Mouse (Mus musculus): ENCODE results near the gene Ccdc163.
A peak's percentile ranks its signal among the peaks of the same experiment; 100 is the strongest.

Gene Ccdc163

GRCm38 (mm10) chr4:116703804-116704203 lies 4.5 kb upstream of the Ccdc163 start:
- DNase-seq (ENCODE audit: low spot score in 2 of 2), result peak; percentile 33 to 56

GRCm38 (mm10) chr4:116707666-116708065 lies 643 bp upstream of the Ccdc163 start:
- DNase-seq (ENCODE audit: low spot score in 2 of 2), result peak; percentile 21 to 24

GRCm38 (mm10) chr4:116708791-116709390 lies 582 bp downstream of the Ccdc163 start:
- peak in 1 of 2 experiments; percentile 13 for DNase-seq (ENCODE audit: low spot score in 2 of 2)

- no peak for DNase-seq (ENCODE audit: low spot score in 2 of 2)
These were observed 1.8 kb downstream of the Ccdc163 start for GRCm38 (mm10) chr4:116710154-116710553.

- DNase-seq (ENCODE audit: low spot score in 2 of 2), result no peak
These were observed 4.2 kb downstream of the Ccdc163 start for GRCm38 (mm10) chr4:116712536-116712935.

- DNase-seq (ENCODE audit: low spot score in 2 of 2), result peak; percentile 35 to 54
These were observed 11.1 kb downstream of the Ccdc163 start for GRCm38 (mm10) chr4:116719396-116719795.

- peak; percentile 90 to 94 for DNase-seq (ENCODE audit: low spot score in 2 of 2)
These were observed 12.2 kb downstream of the Ccdc163 start, which contains the start of gene Tesk2 for GRCm38 (mm10) chr4:116720343-116721097. Gene Tesk2 (plus strand): TSS chr4:116720948.

- no peak for DNase-seq (ENCODE audit: low spot score in 2 of 2)
These were observed 12.9 kb downstream of the Ccdc163 start for GRCm38 (mm10) chr4:116721098-116721628.

GRCm38 (mm10) chr4:116722230-116722629 lies 13.9 kb downstream of the Ccdc163 start:
- DNase-seq (ENCODE audit: low spot score in 2 of 2), result no peak

GRCm38 (mm10) chr4:116725444-116725843 lies 17.1 kb downstream of the Ccdc163 start:
- DNase-seq (ENCODE audit: low spot score in 2 of 2), result no peak

GRCm38 (mm10) chr4:116727401-116727800 lies 19.1 kb downstream of the Ccdc163 start:
- no peak for DNase-seq (ENCODE audit: low spot score in 2 of 2)

- DNase-seq (ENCODE audit: low spot score in 2 of 2), result no peak
These were observed 21.2 kb downstream of the Ccdc163 start for GRCm38 (mm10) chr4:116729532-116729931.

GRCm38 (mm10) chr4:116731077-116731476 lies 22.8 kb downstream of the Ccdc163 start:
- DNase-seq (ENCODE audit: low spot score in 2 of 2), result no peak

GRCm38 (mm10) chr4:116732355-116732754 lies 24.0 kb downstream of the Ccdc163 start:
- no peak for DNase-seq (ENCODE audit: low spot score in 2 of 2)

- no peak for DNase-seq (ENCODE audit: low spot score in 2 of 2)
These were observed 26.7 kb downstream of the Ccdc163 start for GRCm38 (mm10) chr4:116734996-116735395.

- DNase-seq (ENCODE audit: low spot score in 2 of 2), result no peak
These were observed 30.9 kb downstream of the Ccdc163 start for GRCm38 (mm10) chr4:116738972-116739751.

- no peak for DNase-seq (ENCODE audit: low spot score in 2 of 2)
These were observed 41.4 kb downstream of the Ccdc163 start for GRCm38 (mm10) chr4:116749750-116750149.

- no peak for DNase-seq (ENCODE audit: low spot score in 2 of 2)
These were observed 53.6 kb downstream of the Ccdc163 start for GRCm38 (mm10) chr4:116761914-116762313.

GRCm38 (mm10) chr4:116764001-116764400 lies 55.7 kb downstream of the Ccdc163 start:
- DNase-seq (ENCODE audit: low spot score in 2 of 2), result no peak

GRCm38 (mm10) chr4:116768510-116768909 lies 60.2 kb downstream of the Ccdc163 start:
- DNase-seq (ENCODE audit: low spot score in 2 of 2), result no peak

GRCm38 (mm10) chr4:116769060-116769459 lies 60.8 kb downstream of the Ccdc163 start:
- DNase-seq (ENCODE audit: low spot score in 2 of 2), result no peak

- DNase-seq (ENCODE audit: low spot score in 2 of 2), result no peak
These were observed 68.1 kb downstream of the Ccdc163 start for GRCm38 (mm10) chr4:116776391-116776790.

Measured in frontal cortex, postnatal 10 days (tissue).